Mouse (Mus musculus) right cerebral cortex, postnatal 36 days (tissue): ENCODE results near the gene Kif2c.

ENCODE experiments used
- DNase-seq, 2 experiments: peaks; one replicate each; pipeline ENCODE4 v3.0.0; 2022; ENCODE audit warnings: low spot score in 2 of 2, mixed read lengths in 1 of 2

Kif2c gene

GRCm38 (mm10) chr4:117134601-117134995 lies 47.8 kb downstream of the Kif2c start:
- DNase-seq = no peak

GRCm38 (mm10) chr4:117133817-117134600 lies 48.4 kb downstream of the Kif2c start, which contains the start of gene Plk3:
Gene Plk3, minus strand, starts transcription at chr4:117133963.
- peak; percentile 95 to 97 for DNase-seq

GRCm38 (mm10) chr4:117133366-117133796 lies 49.1 kb downstream of the Kif2c start:
- DNase-seq = no peak

- no peak for DNase-seq
Measured at GRCm38 (mm10) chr4:117132794-117133143, 49.7 kb downstream of the Kif2c start.

GRCm38 (mm10) chr4:117131890-117132793 lies 50.3 kb downstream of the Kif2c start:
- no peak for DNase-seq

GRCm38 (mm10) chr4:117131198-117131597 lies 51.2 kb downstream of the Kif2c start:
- DNase-seq = no peak

GRCm38 (mm10) chr4:117130790-117131189 lies 51.6 kb downstream of the Kif2c start:
- no peak for DNase-seq

GRCm38 (mm10) chr4:117127991-117128686 lies 54.3 kb downstream of the Kif2c start:
- no peak for DNase-seq

- no peak for DNase-seq
Measured at GRCm38 (mm10) chr4:117126675-117127290, 55.7 kb downstream of the Kif2c start, which contains the start of gene Tctex1d4. Gene Tctex1d4, plus strand, starts transcription at chr4:117126794.

GRCm38 (mm10) chr4:117125910-117126674 lies 56.3 kb downstream of the Kif2c start:
- DNase-seq = no peak

- DNase-seq = peak; percentile 72 to 77
Measured at GRCm38 (mm10) chr4:117125348-117125909, 57.0 kb downstream of the Kif2c start, which contains the start of gene Btbd19. Gene Btbd19, minus strand, starts transcription at chr4:117125725.

- no peak for DNase-seq
Measured at GRCm38 (mm10) chr4:117124518-117125347, 57.7 kb downstream of the Kif2c start.

GRCm38 (mm10) chr4:117124218-117124517 lies 58.3 kb downstream of the Kif2c start:
- DNase-seq = no peak

- no peak for DNase-seq
Measured at GRCm38 (mm10) chr4:117123546-117124217, 58.8 kb downstream of the Kif2c start.

- DNase-seq = no peak
Measured at GRCm38 (mm10) chr4:117122209-117122608, 60.2 kb downstream of the Kif2c start.

- peak; percentile 95 to 97 for DNase-seq
Measured at GRCm38 (mm10) chr4:117120445-117121414, 61.7 kb downstream of the Kif2c start.

GRCm38 (mm10) chr4:117120052-117120444 lies 62.4 kb downstream of the Kif2c start:
- no peak for DNase-seq

- no peak for DNase-seq
Measured at GRCm38 (mm10) chr4:117119636-117120035, 62.8 kb downstream of the Kif2c start.
